Mouse (Mus musculus) thymus, adult 18-20 months (tissue): ENCODE data around the gene Fgfr2.

Source experiments
- DNase-seq, 2 experiments: peaks; one replicate each; pipeline ENCODE4 v3.0.0; 2022; ENCODE audit warnings: mixed read lengths in 2 of 2

Fgfr2 gene

DNA sequence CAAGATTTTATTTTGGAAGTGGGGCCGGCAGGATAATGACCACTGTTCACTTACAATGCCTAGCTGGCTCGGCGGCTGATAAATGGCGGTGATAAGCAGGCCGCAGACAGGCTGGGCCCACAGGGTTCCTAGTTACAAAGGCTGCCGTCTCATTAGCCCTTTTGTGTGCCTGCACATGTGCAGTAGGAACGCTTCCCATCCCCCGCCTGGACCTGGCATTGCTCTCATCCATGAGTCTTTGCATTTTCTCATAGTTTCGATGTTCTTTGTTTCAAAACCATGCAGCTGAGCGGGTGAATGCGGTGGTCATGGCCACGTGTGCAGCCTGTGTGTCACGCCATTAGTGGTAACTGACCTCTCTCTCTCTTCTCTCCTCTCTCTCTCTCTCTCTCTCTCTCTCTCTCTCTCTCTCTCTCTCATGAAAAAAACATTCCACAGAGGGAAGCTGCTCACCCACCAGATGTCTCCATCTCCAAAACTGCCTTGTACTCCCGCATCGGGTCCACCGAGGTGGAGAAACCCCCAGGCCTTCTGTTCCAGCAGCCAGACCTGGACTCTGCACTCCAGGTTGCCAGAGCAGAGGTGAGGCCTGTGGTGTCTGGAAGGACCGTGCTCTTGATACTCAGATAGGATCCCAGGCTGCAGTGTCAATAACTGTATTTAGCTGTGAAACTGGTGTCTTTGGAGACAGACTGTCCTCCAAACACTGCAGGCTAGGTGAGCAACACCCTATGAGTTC, 2372.2 kb downstream of the Fgfr2 start:
- no peak for DNase-seq

DNA sequence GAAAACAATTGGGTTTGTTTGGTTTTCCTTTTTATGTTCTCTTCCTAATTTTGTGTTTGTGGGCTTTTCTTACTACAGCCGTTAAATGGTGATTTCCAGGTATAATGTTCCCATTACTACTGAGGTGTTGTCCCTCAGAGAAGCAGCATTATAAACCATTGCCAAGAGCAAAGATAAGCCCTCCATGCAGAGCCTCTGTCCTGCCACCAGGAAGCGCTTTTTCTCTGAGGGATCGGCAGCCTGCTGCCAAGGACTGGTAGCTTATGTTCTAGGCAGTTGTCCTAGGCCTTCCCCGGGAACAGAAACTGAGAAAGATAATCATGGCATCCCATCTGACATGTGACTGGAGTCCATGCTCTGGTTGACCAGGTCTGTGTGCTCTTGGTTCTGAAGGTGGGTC, 2374.0 kb downstream of the Fgfr2 start:
- DNase-seq = no peak

DNA sequence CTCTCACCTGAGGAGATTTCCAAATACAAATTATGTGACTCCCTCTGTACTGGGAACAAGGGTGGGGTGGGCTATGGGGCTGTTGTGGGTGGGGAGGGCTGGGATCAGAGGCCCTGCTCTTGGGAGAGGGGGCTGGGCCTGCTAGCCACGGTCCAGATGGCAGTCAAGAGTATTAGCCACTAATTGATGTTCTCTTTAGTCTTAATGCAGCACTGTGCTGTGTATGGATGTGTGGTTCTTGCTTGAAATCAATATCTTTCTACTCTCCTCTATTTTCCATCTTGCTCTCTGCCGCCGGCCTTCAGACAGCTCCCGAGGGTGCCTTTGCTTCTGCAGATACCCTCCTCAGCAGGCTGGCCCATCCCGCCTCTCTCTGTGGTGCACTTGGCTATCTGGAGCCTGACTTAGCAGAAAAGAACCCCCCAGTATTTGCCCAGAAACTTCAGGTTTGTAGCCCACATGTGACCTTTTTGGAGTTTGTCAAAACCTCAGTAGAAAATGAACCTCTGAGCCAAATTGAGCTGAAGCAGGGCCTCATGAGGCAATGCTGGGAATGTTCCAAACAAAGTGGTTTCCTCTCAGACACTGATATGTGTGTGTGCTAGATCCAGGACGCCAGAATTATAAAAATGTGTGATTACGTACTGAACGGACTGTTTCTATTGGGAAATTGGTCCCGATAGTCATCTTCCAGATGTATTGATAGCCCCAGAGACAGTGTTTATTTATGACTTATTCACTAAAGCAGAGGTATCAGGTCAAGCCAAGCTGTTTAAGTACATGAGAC, 2379.7 kb downstream of the Fgfr2 start:
- no peak for DNase-seq

DNA sequence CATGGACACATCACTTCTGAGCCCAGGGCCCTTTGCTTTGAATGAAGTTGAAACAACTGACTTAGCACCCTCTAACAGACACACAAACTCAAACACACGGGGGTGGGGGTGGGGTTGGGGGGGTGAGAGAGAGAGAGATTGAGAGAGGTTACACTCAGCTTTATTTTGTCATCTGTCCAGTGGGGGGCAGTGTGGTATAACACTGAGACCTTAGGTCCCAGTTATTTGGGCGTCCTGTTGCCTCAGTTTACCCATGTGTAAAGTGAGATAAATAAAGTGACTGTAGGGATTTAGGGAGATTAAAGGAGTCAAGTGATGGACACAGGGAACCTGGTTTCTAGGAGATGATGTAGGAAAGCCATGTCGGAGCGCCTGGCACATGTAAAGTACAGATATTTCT, 2382.1 kb downstream of the Fgfr2 start:
- no peak for DNase-seq

DNA sequence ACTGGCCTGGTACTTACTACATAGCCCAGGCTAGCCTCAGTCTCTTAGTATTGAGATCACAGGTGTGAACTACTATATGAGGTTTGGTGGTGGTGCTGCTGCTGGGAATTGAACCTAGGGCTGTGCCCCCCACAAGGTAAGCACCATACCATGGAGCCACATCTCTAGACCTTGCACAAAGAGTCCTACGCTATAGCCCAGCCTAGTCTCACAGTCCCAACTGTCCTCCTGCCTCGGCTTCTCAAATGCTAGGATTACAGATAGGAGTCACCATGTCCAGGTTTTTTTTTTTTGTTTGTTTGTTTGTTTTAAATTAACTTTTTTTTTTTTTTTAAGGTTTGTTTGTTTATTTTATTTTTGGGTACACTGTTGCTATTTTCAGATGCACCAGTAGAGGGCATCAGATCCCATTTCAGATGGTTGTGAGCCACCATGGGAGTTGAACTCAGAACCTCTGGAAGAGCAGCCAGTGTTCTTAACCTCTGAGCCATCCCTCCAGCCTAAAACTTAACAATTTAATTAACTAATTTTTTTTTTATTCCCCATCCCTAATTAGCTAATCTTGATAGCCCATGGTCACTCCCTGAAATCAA, 2388.9 kb downstream of the Fgfr2 start:
- no peak for DNase-seq

DNA sequence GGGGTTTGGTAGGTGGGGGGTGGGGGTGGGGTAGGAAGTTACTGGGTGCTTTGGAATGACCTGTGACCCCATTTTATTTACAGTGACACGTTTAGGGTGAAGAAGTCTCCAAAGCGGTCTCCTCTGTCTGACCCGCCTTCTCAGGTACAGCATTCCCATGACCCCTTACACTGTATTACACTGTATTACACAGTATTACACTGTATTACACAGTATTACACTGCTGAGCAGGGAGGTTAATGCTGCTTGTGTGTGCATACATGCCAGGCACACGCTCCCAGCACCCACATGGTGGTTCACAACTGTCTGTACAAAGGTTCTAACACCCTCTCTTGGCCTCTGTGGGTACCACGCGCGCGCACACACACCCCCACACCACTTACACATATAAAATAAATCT, 2389.7 kb downstream of the Fgfr2 start:
- no peak for DNase-seq

DNA sequence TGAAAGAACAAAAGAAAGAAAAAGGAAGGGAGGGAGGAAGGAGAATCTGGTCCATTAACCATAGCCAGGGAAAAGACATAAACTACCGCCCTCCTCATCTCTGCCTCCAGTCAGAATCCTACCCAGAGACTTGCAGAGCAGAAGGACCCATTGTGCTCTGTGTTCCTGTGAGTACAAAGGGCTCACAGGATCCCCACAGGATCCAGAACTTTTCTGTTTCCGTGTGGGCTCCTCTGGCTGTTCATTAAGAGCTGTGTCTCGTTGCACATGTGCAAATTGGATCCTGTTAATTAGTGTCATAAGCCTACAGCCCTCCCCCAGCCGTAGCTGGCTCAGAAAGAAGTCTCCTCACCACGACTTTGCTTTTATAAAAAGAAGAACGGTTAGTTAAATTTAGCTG, 2390.2 kb downstream of the Fgfr2 start:
- DNase-seq = no peak

DNA sequence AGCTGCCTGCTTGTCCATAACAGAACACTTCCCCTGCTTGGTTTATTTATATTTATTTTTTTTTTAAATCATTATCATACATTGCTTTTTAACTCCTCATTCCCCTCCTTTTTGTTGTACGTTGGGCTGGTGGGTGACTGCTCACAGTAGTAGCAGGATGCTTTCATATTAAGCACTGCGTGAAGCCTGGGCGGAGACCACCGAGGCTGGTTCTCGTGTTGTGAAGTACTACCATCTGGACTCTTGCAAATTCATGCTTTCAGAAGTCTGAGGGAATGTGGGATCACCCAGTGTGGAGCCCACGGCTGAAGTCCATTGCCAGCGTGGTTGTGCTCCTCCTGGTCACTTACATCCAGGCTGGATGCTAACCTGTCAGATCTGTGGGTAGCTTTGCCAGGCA, 2391.4 kb downstream of the Fgfr2 start:
- DNase-seq = no peak

DNA sequence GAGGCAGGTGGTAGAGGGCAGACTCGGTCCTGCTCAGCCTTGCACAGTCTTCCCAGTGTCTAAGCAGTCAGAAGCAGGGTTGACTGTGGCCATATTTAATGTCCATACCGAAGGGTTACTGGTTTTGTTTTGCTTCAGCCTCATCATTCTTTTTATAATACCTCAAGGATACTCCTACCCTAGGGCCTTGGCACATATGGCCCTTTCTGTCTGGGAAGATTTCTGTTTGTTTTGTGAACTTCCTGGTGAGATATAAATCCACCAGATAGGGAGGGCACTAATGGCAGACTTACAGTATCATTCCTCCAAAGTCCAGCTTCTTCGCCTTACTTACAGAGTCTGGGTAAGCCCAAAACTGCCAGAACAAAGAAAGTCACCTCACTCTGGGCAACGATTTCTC, 2395.6 kb downstream of the Fgfr2 start:
- no peak for DNase-seq

DNA sequence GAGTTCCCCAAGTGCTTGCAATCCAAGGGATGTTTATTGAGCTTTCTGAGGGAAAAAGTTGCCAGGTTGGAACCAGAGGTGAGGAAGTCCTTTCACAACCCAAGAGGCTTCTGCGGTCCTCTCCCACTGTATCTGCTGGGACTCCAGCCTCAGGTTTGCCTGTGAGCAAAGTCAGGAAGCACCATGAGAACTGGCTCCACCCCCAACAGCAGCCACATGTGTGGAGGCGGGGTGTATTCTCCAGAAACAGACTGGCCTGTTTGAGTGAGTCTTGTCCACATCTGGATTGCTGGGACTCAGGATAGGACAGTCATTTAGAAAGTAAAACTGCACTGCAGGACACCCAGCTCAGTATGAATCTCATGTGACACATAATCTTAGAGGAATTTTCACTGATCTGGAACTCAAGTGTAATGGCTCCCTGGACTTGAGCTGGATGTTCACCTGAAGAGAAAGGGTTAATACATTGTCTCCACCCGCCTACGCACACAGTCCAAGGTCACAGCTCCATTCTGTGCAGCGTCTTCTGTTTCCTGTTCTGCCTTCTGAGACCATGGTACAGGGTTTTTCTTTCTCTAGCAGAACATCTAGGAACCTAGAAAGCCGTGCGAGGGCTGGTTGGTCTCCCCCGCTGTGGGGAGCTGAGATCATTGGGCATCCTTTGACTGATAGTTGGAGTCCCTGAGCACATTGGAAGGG, 2396.3 kb downstream of the Fgfr2 start:
- no peak for DNase-seq

DNA sequence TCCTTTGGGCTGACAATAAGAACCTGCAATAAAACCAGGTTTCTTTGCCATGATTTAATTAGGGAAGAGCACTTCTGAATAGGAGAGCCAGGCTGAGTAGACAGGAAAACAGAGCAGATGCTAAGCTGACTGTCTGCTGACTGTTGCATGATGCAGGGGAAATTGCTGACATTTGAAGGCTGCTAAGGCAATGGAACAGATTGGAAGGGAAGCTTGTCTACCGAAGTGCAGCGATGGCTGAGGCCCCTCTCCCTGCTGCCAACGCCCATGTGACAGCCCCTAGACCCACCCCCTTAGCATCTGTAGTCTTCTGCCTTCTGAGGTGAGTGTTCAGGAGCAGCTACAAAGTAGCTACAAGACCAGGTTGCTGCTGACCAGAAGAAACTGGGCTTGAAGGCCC, 2397.0 kb downstream of the Fgfr2 start:
- no peak for DNase-seq

DNA sequence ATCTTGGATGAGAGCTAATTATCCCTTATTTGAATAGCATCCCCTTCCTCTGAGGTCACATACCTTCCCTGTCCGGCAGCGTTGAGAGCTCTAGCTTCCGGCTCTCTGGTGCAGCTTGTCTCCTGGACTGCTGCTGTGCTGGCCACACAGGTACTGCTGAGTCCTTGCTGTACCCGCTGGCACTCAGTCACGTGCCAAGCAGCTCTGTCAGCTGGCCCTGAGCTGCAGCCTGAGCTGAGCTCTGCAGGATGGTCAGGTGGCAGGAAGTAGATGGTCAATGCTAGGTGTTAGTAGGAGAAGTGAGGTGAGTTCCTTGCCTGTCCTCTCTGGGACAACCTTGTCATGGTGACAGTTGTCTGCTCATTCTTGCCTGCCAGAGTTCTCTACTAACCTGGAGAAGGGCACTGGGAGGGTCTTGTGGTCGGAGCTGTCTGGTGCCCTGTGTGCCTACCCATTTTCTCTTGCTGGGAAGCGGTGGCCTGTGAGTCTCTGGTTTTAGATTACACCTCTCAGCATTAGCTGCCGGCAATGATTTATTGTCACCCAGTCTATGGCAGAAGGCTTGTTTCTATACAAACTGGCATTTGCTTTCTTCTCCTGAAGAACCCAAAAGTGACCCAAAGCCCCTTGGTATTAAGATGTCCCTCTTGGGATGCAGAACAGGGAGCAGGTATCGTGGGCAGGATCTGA, 2402.4 kb downstream of the Fgfr2 start:
- no peak for DNase-seq

DNA sequence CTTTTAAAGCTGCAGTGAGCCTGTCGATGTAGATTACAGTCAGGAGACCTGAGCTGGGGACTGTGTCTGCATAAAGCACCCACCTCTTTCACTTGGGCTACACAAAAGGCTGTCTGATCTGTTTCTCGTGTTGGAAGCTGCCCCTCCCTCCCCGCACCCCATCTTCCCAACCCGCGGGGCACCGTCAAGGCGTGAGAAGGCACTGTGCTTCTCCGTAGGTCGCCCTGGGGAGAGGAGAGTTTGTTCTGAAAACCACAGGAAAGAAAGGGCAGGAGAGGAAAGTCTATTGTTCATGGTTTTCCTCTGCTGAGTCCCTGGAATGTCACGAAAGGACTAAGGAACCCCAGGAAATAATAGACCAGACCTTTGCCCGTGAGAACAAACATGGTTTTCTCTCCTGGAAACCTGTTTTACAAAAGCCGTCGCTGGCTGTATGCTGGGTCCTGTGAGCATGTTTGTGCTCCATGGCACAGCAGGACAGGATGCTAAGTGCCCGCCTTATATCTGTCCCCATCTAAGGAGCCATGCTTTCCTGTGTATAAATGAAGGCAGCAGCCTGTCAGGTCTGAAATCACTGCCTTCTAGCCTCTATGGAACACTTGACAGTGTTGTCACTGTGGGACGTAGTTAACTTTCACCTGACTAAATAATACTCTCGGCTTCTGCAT, 2403.1 kb downstream of the Fgfr2 start:
- DNase-seq = no peak

DNA sequence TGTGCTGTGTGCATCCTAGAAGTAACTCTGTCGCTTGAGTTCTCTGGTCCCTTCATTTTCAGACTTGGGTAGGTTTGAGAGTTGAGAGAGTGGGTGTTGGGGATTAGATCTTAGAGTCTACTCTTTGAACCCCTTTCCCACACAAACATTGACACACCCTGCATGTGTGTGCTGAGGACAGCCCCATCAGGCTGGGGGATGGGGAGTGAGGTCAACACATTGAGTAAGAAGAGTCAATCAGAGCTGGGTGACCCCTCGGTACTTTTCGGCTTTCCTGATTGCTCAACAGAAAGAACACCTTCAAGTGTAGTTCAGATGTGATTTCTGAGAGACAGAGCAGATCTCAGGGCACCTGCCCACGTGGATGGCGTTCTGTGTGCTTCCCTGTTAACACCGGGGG, 2406.2 kb downstream of the Fgfr2 start:
- no peak for DNase-seq

DNA sequence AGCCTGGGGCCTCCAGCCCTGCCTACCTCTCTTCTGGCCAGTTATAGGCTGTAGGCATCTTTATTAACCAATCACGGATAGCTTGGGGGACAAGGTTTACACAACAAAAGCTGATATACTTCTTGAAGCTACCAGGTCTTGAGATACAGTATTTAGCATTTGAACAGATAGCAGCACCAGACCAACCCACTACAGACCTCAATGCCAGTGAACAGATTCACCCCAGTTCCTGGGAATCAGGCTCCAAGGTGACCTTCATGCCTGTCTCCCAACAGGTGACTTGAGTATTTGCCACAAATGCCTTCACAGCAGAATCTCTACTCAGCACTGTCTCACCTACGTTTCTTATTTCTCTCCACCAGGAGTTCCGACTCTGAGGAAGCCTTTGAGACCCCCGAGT, 2406.8 kb downstream of the Fgfr2 start:
- no peak for DNase-seq

DNA sequence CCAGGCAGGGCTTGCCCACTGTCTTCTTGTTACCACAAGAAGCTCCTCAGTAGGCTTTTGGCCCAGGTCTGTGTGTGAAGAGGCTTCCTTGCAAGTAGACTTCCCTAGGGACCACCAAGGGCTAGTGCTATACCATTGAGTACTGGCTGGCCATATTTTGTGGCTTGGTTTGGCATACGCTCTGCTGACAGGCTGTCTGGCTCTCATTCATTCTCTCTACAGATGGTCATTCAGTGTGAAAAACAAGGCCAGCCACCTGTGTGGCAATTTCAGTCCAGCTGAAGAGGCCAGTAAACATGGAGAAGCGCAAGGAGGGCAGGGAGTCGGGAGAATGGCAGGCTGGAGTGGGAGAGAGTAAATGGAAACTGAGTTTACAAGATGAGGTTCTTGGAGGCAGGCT, 2407.7 kb downstream of the Fgfr2 start:
- DNase-seq = no peak

DNA sequence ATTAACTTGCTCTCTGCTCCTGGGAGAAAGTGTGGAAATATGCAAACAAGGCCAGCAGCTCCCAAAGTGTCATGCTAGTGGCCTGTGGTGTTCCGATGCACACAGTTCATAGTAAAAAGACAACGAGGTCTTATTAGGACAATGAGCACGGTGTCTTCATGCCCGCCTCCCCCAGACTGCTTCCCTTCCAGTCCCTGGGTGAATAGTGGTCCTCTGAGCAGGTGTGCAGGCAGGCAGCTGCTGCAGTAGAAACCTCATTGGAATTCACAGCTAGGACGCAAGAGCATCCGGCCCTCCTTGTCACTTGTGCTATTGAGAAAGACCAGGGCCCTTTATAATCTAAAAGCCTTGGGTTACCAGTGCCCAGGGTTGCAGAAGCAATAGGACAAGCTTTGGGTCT, 2409.8 kb downstream of the Fgfr2 start:
- no peak for DNase-seq

DNA sequence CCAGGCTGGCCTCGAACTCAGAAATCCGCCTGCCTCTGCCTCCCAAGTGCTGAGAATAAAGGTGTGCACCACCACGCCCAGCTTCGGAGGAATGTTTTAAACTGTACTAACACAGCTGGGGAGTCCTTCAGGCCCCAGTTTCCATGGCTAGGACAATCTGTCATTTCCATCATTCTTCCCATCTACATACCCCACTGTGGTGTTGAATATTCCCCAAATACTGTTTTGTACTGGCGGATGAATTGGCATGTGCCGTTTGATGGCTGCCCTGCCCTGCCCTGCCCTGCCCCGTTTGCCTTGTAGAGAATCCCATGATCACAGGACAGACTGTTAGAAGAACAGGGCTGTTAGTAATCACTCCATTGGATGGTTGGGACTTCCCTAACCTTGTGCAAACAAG, 2411.3 kb downstream of the Fgfr2 start:
- DNase-seq = no peak

DNA sequence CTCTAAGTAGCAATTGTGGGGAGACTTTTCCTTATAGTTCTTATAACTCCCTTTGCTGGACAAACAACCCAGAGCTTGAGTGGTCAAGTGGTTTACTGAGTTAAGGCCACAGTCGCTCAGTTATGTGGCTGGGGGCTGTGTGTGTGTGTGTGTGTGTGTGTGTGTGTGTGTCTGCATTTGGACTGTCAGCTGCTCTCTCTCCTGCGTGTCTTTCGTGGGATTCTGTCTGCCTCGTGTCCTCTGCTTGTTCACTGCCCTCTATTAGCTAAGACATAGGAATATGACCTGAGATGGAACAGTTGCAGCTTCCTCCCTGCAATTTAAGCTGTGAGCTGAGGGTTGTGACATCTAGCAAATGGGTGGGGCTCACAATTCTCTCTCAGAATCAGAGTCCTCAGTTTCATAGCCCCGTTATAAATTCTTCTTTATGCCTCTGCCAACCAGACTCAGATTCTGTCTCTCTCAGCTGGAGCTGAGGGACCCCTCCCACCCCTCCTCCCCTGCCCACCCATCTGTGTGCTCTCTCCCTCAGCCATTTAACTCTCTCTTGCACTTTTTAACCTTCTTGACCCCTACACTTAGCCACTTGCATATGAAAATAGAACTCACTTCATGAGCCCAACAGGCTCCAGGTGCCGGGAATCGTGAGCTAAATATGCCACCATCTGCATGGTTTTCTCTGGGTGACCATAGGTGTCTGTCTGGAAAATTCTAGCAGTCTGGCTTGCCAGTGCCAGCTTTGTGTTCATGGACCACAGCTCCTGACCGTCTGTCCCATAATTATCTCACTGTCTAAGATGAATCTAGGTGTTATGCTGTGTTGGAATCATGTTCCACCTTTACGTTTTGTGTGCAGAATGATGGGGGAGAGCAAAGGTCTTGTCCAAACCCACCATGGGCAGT, 2413.5 kb downstream of the Fgfr2 start:
- no peak for DNase-seq

DNA sequence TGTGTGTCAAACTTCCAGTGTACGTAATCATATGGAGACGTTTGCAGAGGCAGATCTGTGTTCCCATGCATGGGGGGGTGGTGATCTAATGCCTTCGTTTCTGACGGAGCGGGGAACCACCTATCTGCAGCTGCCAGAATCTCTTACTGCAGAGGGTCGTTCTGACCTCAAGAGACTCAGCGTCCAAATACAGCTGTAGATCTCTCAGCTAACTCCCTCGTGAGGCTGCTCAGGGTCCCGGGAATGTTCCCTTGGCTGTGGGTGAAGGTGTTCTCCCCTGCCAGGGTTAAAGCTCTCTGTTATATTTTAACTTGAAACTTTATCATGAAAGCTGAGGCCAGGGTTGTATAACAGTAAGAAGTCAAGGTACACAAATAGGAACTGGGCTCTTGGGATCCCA, 2414.2 kb downstream of the Fgfr2 start:
- DNase-seq = no peak

DNA sequence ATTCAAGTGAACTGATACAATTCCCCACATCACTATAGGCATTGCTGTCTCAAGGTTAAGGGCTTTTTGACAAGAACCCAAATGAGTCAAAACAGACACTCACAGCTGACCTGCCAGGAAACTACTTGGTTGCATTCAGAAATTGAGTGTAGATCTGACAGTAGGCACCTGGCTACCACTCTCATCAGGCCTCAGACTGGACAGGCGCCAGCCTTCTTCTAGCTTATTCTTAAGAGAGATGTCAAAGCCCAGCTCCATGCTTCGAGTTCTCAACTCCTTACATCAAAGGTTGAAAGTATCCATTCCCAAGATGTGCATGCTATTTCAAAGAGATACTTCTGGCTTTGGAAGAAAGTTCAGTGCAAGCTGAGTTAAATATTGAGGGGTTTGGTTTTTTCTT, 2417.9 kb downstream of the Fgfr2 start:
- no peak for DNase-seq
